Comparison of ENCODE assay signal across 9 mouse cellular contexts in the genomic region with DNA sequence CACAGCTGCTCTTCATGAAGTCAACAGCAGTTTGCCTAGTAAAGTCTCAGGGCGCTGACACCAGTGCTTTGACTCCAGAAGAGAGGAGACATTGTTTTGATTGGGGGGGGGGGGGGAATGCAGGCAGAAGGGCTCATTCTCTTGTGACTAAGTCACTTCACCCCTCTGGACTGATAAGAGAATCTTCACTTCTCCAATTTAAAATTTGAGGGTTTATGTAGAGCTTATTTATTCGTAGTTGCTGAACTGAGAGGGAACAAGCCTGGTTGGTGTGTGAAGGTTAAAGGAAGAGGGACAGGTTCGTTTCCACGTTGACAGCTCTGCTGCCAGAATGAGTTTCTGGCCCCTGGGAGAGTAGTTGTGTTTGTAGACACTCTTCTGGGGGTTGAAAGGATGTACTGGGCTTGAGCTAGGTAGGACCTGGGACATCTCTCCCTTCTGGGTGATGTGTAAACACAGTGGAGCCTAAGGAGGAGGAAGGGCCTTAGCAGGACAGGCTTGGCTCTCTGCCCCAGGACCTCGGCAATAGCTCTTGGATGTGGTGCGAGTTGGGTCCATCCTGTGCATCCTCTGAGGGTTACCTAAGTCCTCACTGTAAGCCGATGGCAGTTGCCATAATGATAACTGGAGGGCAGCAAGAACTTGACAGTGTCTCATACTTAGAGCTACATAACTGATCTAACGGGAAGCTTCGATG. TPM values are rescaled to one million over a fixed set of nuclear protein-coding genes. Genes with fewer than 3 reads are reported as not detected.
DNase-seq lines count a peak whose midpoint lies in the region; ATAC-seq and TF ChIP-seq lines count a peak whose summit lies in the region.
"Had no signal": no experiment of that assay in that cellular context is flagged by ENCODE, and none has a peak within 500 bp of the region (broad histone marks: within the 10 kb centered on the region; RNA-seq: fewer than 3 reads in every experiment).

No protein-coding gene starts in this region.

- H3K9ac ChIP-seq in heart, embryonic 16.5 days (ENCODE audit: low read length), result no peak overlapping the region
- no peak overlapping the region for H3K9ac ChIP-seq in intestine, embryonic 15.5 days

- 66% methylated on average over 9 of the region's 9 CpGs for WGBS in heart, embryonic 16.5 days
- WGBS in intestine, embryonic 15.5 days, result 62% methylated on average over 9 of the region's 9 CpGs

- H3K4me3 ChIP-seq in heart, embryonic 16.5 days (ENCODE audit: low read length), result no peak overlapping the region
- peak overlapping the region; percentile 46 for H3K4me3 ChIP-seq in testis, adult 2 months (ENCODE audit: control insufficient read depth, low read depth, low read length)
- H3K4me3 ChIP-seq in intestine, embryonic 15.5 days (replicated peaks), result no peak overlapping the region

- intact Hi-C loops in heart, postnatal 25 days (cut with DNase I), result loop anchor here (5.0 kb wide), 4 partner anchors 49 to 164 kb away; partner anchors contain the start of gene Serp2

- peak overlapping the region; percentile 90; the same call in 1 of the 2 replicates for H3K4me2 ChIP-seq in heart, embryonic 16.5 days (ENCODE audit: low read depth, low read length)
- H3K4me2 ChIP-seq in intestine, embryonic 15.5 days (replicated peaks), result peak overlapping the region; percentile 88; the same call in 1 of the 2 replicates

- no peak for DNase-seq in heart, postnatal 25 days (ENCODE audit: low spot score)
- DNase-seq in testis, postnatal 14 days (ENCODE audit: low spot score), result no peak
- DNase-seq in natural killer cell, adult 2 months (ENCODE audit: low spot score in 2 of 2), result no peak
- DNase-seq in frontal cortex, postnatal 14 days (ENCODE audit: low spot score in 2 of 2), result no peak
- no peak for DNase-seq in MN1 (ENCODE audit: low spot score)
- DNase-seq: embryo, embryonic 11 days had no signal

- peaks cover 22% of the 10 kb centered on the region for H3K36me3 ChIP-seq in heart, embryonic 16.5 days (ENCODE audit: control insufficient read depth, insufficient read depth)
- no peaks in the 10 kb centered on the region for H3K36me3 ChIP-seq in testis, adult 2 months (ENCODE audit: control insufficient read depth, insufficient read depth, low read length)
- no peaks in the 10 kb centered on the region; the same call in 1 of the 2 replicates for H3K36me3 ChIP-seq in intestine, embryonic 15.5 days

- 0 out of 2 replicates have a peak overlapping the region, but pooled peaks have one; percentile 27 for H3K27ac ChIP-seq in heart, embryonic 16.5 days (ENCODE audit: low read length)
- peak overlapping the region; percentile 32 for H3K27ac ChIP-seq in testis, adult 2 months (ENCODE audit: control insufficient read depth, insufficient read depth, low read depth, low read length)
- peak overlapping the region; percentile 7; the same call in 1 of the 2 replicates for H3K27ac ChIP-seq in intestine, embryonic 15.5 days

- ATAC-seq in heart, embryonic 16.5 days (replicated peaks; ENCODE audit: extremely low read depth, insufficient read depth, low FRiP score), result no peak
- ATAC-seq in intestine, embryonic 15.5 days, result no peak

- peaks cover 23% of the 10 kb centered on the region for H3K4me1 ChIP-seq in heart, embryonic 16.5 days (ENCODE audit: control insufficient read depth, insufficient read depth, low read length)
- peaks cover 2% of the 10 kb centered on the region for H3K4me1 ChIP-seq in testis, adult 2 months (ENCODE audit: control insufficient read depth, insufficient read depth, low read length)
- peaks cover 14% of the 10 kb centered on the region for H3K4me1 ChIP-seq in intestine, embryonic 15.5 days (replicated peaks)

- TF ChIP-seq CTCF in testis, adult 2 months (IDR thresholded peaks at IDR 0.05; ENCODE audit: control insufficient read depth, insufficient read depth, insufficient replicate concordance, low read depth, low read length), result no peak

- no peaks in the 10 kb centered on the region for H3K9me3 ChIP-seq in heart, embryonic 16.5 days (replicated peaks; ENCODE audit: control insufficient read depth, low read length)
- no peaks in the 10 kb centered on the region for H3K9me3 ChIP-seq in intestine, embryonic 15.5 days

- TF ChIP-seq POLR2A in testis, adult 2 months (IDR thresholded peaks at IDR 0.05; ENCODE audit: control insufficient read depth, low read depth, low read length), result no peak; the same call in 1 of the 2 replicates

- H3K27me3 ChIP-seq in heart, embryonic 16.5 days (ENCODE audit: control insufficient read depth, insufficient read depth, low read length), result no peaks in the 10 kb centered on the region
- H3K27me3 ChIP-seq in testis, adult 2 months (ENCODE audit: control insufficient read depth, insufficient read depth, low read length), result no peaks in the 10 kb centered on the region
- no peaks in the 10 kb centered on the region for H3K27me3 ChIP-seq in intestine, embryonic 15.5 days (replicated peaks)

RNA-seq across cellular contexts. Expression of gene Serp2, which starts 48.7 kb away (rescaled TPM):
- 5.5 and 6.3 TPM in 2 replicates for polyA plus RNA-seq in heart, embryonic 16.5 days (2015; fragmentation: Nextera tagmentation; extraction: Ambion mirVana)
- 1 to 10 TPM in 1 of 2 experiments, under 1 TPM in 1; 0.47 to 1.0 TPM for total RNA-seq in heart, postnatal 25 days (2021)
- 73.8 and 80.3 TPM in 2 replicates for polyA plus RNA-seq in testis, adult 2 months (2012; rRNA removed)
- polyA plus RNA-seq in intestine, embryonic 15.5 days (2015; fragmentation: Nextera tagmentation; extraction: Ambion mirVana), result 8.6 and 10.0 TPM in 2 replicates
